Mouse (Mus musculus) embryonic fibroblast, embryonic 13.5 days (primary cell): ENCODE data around the gene Zfp92.

Source experiments
- CTCF ChIP-seq: IDR thresholded peaks from 2 replicates; pipeline ENCODE4 v1.5.1; 2011; ENCODE audit warnings: mild to moderate bottlenecking, control low read depth, low read length, moderate library complexity, borderline replicate concordance; ENCODE audit not compliant: insufficient read depth
- POLR2A ChIP-seq: IDR thresholded peaks from 2 replicates; pipeline ENCODE4 v1.6.1; 2011; ENCODE audit warnings: low read depth, mild to moderate bottlenecking, control low read depth, low read length, moderate library complexity

GRCm38 (mm10) chrX:73465483-73466186 lies 54.7 kb downstream of the Zfp92 start:
- TF ChIP-seq CTCF: no peak
- TF ChIP-seq POLR2A: no peak
